Comparison of ENCODE assay signal across 8 mouse cellular contexts in genomic region chr8:105484030-105484368, GRCm38 (mm10). TPM values are rescaled to one million over a fixed set of nuclear protein-coding genes. Genes with fewer than 3 reads are reported as not detected.
DNase-seq lines count a peak whose midpoint lies in the region; ATAC-seq and TF ChIP-seq lines count a peak whose summit lies in the region.

No protein-coding gene starts in this region.

- no peak overlapping the region for H3K27ac ChIP-seq in forebrain, embryonic 12.5 days
- H3K27ac ChIP-seq in forebrain, embryonic 16.5 days (ENCODE audit: low read length): no peak overlapping the region
- no peak overlapping the region for H3K27ac ChIP-seq in lung, postnatal 0 days (ENCODE audit: low read length)
- H3K27ac ChIP-seq in limb, embryonic 10.5 days: peak overlapping the region; percentile 51
- no peak overlapping the region for H3K27ac ChIP-seq in stomach, embryonic 14.5 days (ENCODE audit: low read length)

- H3K9ac ChIP-seq in forebrain, embryonic 12.5 days: no peak overlapping the region
- H3K9ac ChIP-seq in forebrain, embryonic 16.5 days (replicated peaks; ENCODE audit: low read depth, low read length): no peak overlapping the region
- no peak overlapping the region for H3K9ac ChIP-seq in lung, postnatal 0 days (replicated peaks; ENCODE audit: low read depth)
- H3K9ac ChIP-seq in stomach, embryonic 14.5 days (replicated peaks; ENCODE audit: low read depth, low read length): no peak overlapping the region

- no peak for DNase-seq in lung, postnatal 0 days (ENCODE audit: low spot score)
- DNase-seq in lung, postnatal 36 days: no peak
- no peak for DNase-seq in limb, embryonic 10.5 days (ENCODE audit: low spot score)
- no peak for DNase-seq in cerebellum, adult 18-20 months

- H3K4me1 ChIP-seq in forebrain, embryonic 12.5 days: peaks cover 20% of the 10 kb centered on the region; the same call in 1 of the 2 replicates
- H3K4me1 ChIP-seq in forebrain, embryonic 16.5 days (replicated peaks; ENCODE audit: control insufficient read depth, insufficient read depth, low read length): no peaks in the 10 kb centered on the region
- H3K4me1 ChIP-seq in lung, postnatal 0 days (ENCODE audit: insufficient read depth, low read depth, low read length): no peaks in the 10 kb centered on the region
- H3K4me1 ChIP-seq in limb, embryonic 10.5 days: peaks cover 38% of the 10 kb centered on the region
- H3K4me1 ChIP-seq in stomach, embryonic 14.5 days (ENCODE audit: control insufficient read depth, insufficient read depth, low read length): 0 out of 2 replicates have a peak, but pooled peaks cover 2% of the 10 kb centered on the region

- ATAC-seq in forebrain, embryonic 12.5 days (ENCODE audit: low FRiP score): peak; percentile 9; the same call in 1 of the 2 replicates
- ATAC-seq in forebrain, embryonic 16.5 days: no peak
- peak; percentile 20; the same call in 1 of the 2 replicates for ATAC-seq in lung, postnatal 0 days
- ATAC-seq in stomach, embryonic 14.5 days (ENCODE audit: insufficient number of reproducible peaks, insufficient read depth, low FRiP score, low read depth): 0 out of 2 replicates have a peak, but pooled peaks have one; percentile 33
- no peak for ATAC-seq in megakaryocyte progenitor cell, adult 5-6 weeks (replicated peaks; ENCODE audit: poor library complexity)

- H3K4me3 ChIP-seq in forebrain, embryonic 12.5 days (replicated peaks): no peak overlapping the region
- H3K4me3 ChIP-seq in forebrain, embryonic 16.5 days (replicated peaks; ENCODE audit: low read length): no peak overlapping the region
- H3K4me3 ChIP-seq in lung, postnatal 0 days (ENCODE audit: low read depth, low read length): no peak overlapping the region
- H3K4me3 ChIP-seq in limb, embryonic 10.5 days: no peak overlapping the region
- H3K4me3 ChIP-seq in stomach, embryonic 14.5 days (ENCODE audit: low read depth, low read length): no peak overlapping the region

- WGBS in forebrain, embryonic 12.5 days: 29% methylated on average over 3 of the region's 3 CpGs
- 44% methylated on average over 3 of the region's 3 CpGs for WGBS in forebrain, embryonic 16.5 days
- WGBS in lung, postnatal 0 days: 57% methylated on average over 3 of the region's 3 CpGs
- 28% methylated on average over 3 of the region's 3 CpGs for WGBS in limb, embryonic 10.5 days
- WGBS in stomach, embryonic 14.5 days: 67% methylated on average over 3 of the region's 3 CpGs

- no peaks in the 10 kb centered on the region for H3K27me3 ChIP-seq in forebrain, embryonic 12.5 days
- no peaks in the 10 kb centered on the region for H3K27me3 ChIP-seq in forebrain, embryonic 16.5 days (replicated peaks; ENCODE audit: control insufficient read depth, insufficient read depth, low read length)
- no peaks in the 10 kb centered on the region for H3K27me3 ChIP-seq in lung, postnatal 0 days (replicated peaks; ENCODE audit: insufficient read depth, low read length)
- H3K27me3 ChIP-seq in limb, embryonic 10.5 days (ENCODE audit: low read depth, poor library complexity, severe bottlenecking): no peaks in the 10 kb centered on the region
- no peaks in the 10 kb centered on the region for H3K27me3 ChIP-seq in stomach, embryonic 14.5 days (ENCODE audit: control insufficient read depth, insufficient read depth, low read length)

- no peak for TF ChIP-seq EP300 in lung, postnatal 0 days (IDR thresholded peaks at IDR 0.05)

- no peak for TF ChIP-seq CTCF in lung, postnatal 0 days (IDR thresholded peaks at IDR 0.05)

- H3K36me3 ChIP-seq in forebrain, embryonic 12.5 days (replicated peaks): no peaks in the 10 kb centered on the region; the same call in 1 of the 2 replicates
- no peaks in the 10 kb centered on the region for H3K36me3 ChIP-seq in forebrain, embryonic 16.5 days (ENCODE audit: control insufficient read depth, insufficient read depth)
- H3K36me3 ChIP-seq in lung, postnatal 0 days (ENCODE audit: insufficient read depth, low read length): no peaks in the 10 kb centered on the region
- H3K36me3 ChIP-seq in limb, embryonic 10.5 days: peaks cover 11% of the 10 kb centered on the region; the same call in 1 of the 2 replicates
- H3K36me3 ChIP-seq in stomach, embryonic 14.5 days (ENCODE audit: control insufficient read depth, insufficient read depth, low read length): no peaks in the 10 kb centered on the region

- no peaks in the 10 kb centered on the region for H3K9me3 ChIP-seq in forebrain, embryonic 12.5 days
- no peaks in the 10 kb centered on the region for H3K9me3 ChIP-seq in forebrain, embryonic 16.5 days (ENCODE audit: control insufficient read depth, low read length)
- no peaks in the 10 kb centered on the region for H3K9me3 ChIP-seq in lung, postnatal 0 days (ENCODE audit: low read length)
- H3K9me3 ChIP-seq in limb, embryonic 10.5 days (replicated peaks): no peaks in the 10 kb centered on the region
- no peaks in the 10 kb centered on the region for H3K9me3 ChIP-seq in stomach, embryonic 14.5 days (ENCODE audit: control insufficient read depth, low read depth, low read length)

- H3K4me2 ChIP-seq in forebrain, embryonic 12.5 days: no peak overlapping the region
- no peak overlapping the region for H3K4me2 ChIP-seq in forebrain, embryonic 16.5 days (ENCODE audit: low read length)
- no peak overlapping the region for H3K4me2 ChIP-seq in lung, postnatal 0 days (replicated peaks; ENCODE audit: low read depth, low read length)
- H3K4me2 ChIP-seq in stomach, embryonic 14.5 days (replicated peaks; ENCODE audit: low read depth, low read length): no peak overlapping the region

RNA-seq across cellular contexts. Expression of gene Tppp3, which starts 12.7 kb away (rescaled TPM):
- polyA plus RNA-seq in forebrain, embryonic 12.5 days (2016; fragmentation: Nextera tagmentation; extraction: Ambion mirVana): 39.9 and 41.3 TPM in 2 replicates
- 28.9 and 56.5 TPM in 2 replicates for polyA plus RNA-seq in forebrain, embryonic 16.5 days (2015; fragmentation: Nextera tagmentation; extraction: Ambion mirVana)
- polyA plus RNA-seq in lung, postnatal 0 days (2015; fragmentation: Nextera tagmentation; extraction: Ambion mirVana): 675 and 696 TPM in 2 replicates
- polyA plus RNA-seq in limb, embryonic 10.5 days (2016; fragmentation: Nextera tagmentation; extraction: Ambion mirVana): 8.4 and 13.5 TPM in 2 replicates
- polyA plus RNA-seq in stomach, embryonic 14.5 days (2014; fragmentation: Nextera tagmentation; extraction: Ambion mirVana): 39.1 and 40.1 TPM in 2 replicates
- 0.27 TPM in 1 of 2 replicates, not detected in the other for total RNA-seq in megakaryocyte progenitor cell, adult 5-6 weeks (2015)
- 0.57 and 2.4 TPM in 2 replicates for total RNA-seq in megakaryocyte progenitor cell, adult 5-6 weeks (2017)

RNA-seq across cellular contexts. Expression of gene Zdhhc1, which starts 12.7 kb away (rescaled TPM):
- polyA plus RNA-seq in forebrain, embryonic 12.5 days (2016; fragmentation: Nextera tagmentation; extraction: Ambion mirVana): 24.7 and 26.1 TPM in 2 replicates
- polyA plus RNA-seq in forebrain, embryonic 16.5 days (2015; fragmentation: Nextera tagmentation; extraction: Ambion mirVana): 26.3 and 33.3 TPM in 2 replicates
- 40.6 and 41.7 TPM in 2 replicates for polyA plus RNA-seq in lung, postnatal 0 days (2015; fragmentation: Nextera tagmentation; extraction: Ambion mirVana)
- polyA plus RNA-seq in limb, embryonic 10.5 days (2016; fragmentation: Nextera tagmentation; extraction: Ambion mirVana): 18.9 and 25.3 TPM in 2 replicates
- 33.9 and 37.2 TPM in 2 replicates for polyA plus RNA-seq in stomach, embryonic 14.5 days (2014; fragmentation: Nextera tagmentation; extraction: Ambion mirVana)
- 4.8 and 5.7 TPM in 2 replicates for total RNA-seq in megakaryocyte progenitor cell, adult 5-6 weeks (2015)
- total RNA-seq in megakaryocyte progenitor cell, adult 5-6 weeks (2017): 2.7 and 5.0 TPM in 2 replicates

RNA-seq across cellular contexts. Expression of gene Hsd11b2, which starts 34.6 kb away (rescaled TPM):
- polyA plus RNA-seq in forebrain, embryonic 12.5 days (2016; fragmentation: Nextera tagmentation; extraction: Ambion mirVana): 10.9 and 12.0 TPM in 2 replicates
- polyA plus RNA-seq in forebrain, embryonic 16.5 days (2015; fragmentation: Nextera tagmentation; extraction: Ambion mirVana): 0.35 and 0.48 TPM in 2 replicates
- 1.8 and 2.9 TPM in 2 replicates for polyA plus RNA-seq in lung, postnatal 0 days (2015; fragmentation: Nextera tagmentation; extraction: Ambion mirVana)
- 78.2 and 83.2 TPM in 2 replicates for polyA plus RNA-seq in limb, embryonic 10.5 days (2016; fragmentation: Nextera tagmentation; extraction: Ambion mirVana)
- polyA plus RNA-seq in stomach, embryonic 14.5 days (2014; fragmentation: Nextera tagmentation; extraction: Ambion mirVana): 2.8 and 3.2 TPM in 2 replicates
- total RNA-seq in megakaryocyte progenitor cell, adult 5-6 weeks (2015): 0.10 and 0.12 TPM in 2 replicates
- not detected in 2 replicates for total RNA-seq in megakaryocyte progenitor cell, adult 5-6 weeks (2017)

Comparison
In these comparisons a context has a peak if more than half of its experiments do, and no peak if none do; other contexts are left out.
1. ATAC-seq: peak in forebrain, embryonic 12.5 days (single experiment), lung, postnatal 0 days (single experiment) and stomach, embryonic 14.5 days (single experiment); none in forebrain, embryonic 16.5 days (single experiment) and megakaryocyte progenitor cell, adult 5-6 weeks (single experiment).
2. RNA of gene Tppp3, which starts 12.7 kb away (polyA plus RNA-seq): 675 to 696 TPM in lung, postnatal 0 days; 28.9 to 56.5 TPM in forebrain, embryonic 16.5 days, 39.9 to 41.3 TPM in forebrain, embryonic 12.5 days, 39.1 to 40.1 TPM in stomach, embryonic 14.5 days and 8.4 to 13.5 TPM in limb, embryonic 10.5 days; every median in the first group is over 10 times any median in the second.